Mouse (Mus musculus): ENCODE measurements around the gene Zfp110. TPM values are rescaled to one million over a fixed set of nuclear protein-coding genes. Genes with fewer than 3 reads are reported as not detected.
"Not testable (repeated sequence)": the region's sequence is repeated elsewhere in the genome, so short reads cannot be mapped to it uniquely, and the experiment has no call there.

The Zfp110 gene
- total and polyA plus RNA-seq, 2 experiments from 2014 or later, result 15.9 to 20.5 TPM

- Histone ChIP-seq H3K27ac (ENCODE audit: low read depth) (peak overlapping the region; percentile 75), H3K4me2 (ENCODE audit: low read depth, low read length) (peak overlapping the region; percentile 71), H3K4me3 (ENCODE audit: low read depth, low read length) (peak overlapping the region; percentile 70), H3K4me1 (ENCODE audit: control insufficient read depth, insufficient read depth) (0 out of 2 replicates have a peak, but pooled peaks cover 3% of the 10 kb centered on the region), H3K9me3 (replicated peaks; ENCODE audit: control insufficient read depth, low read length) (peaks cover 34% of the 10 kb centered on the region), H3K36me3 (replicated peaks; ENCODE audit: control insufficient read depth, insufficient read depth, low read length) (peaks cover 39% of the 10 kb centered on the region), H3K9ac (replicated peaks; ENCODE audit: low read depth, low read length) (peak overlapping the region; percentile 80), H3K27me3 (ENCODE audit: control insufficient read depth, insufficient read depth, low read length) (no peaks in the 10 kb centered on the region)
- ATAC-seq (ENCODE audit: insufficient read depth, low read depth) (peak; percentile 12; the same call in 1 of the 2 replicates), DNase-seq (ENCODE audit: low spot score) (peak; percentile 6)
- TF ChIP-seq CTCF (IDR thresholded peaks at IDR 0.05; ENCODE audit: low read depth) (no peak), EP300 (IDR thresholded peaks at IDR 0.05; ENCODE audit: low read depth) (no peak)
- WGBS, result 34% methylated on average over 13 of the region's 13 CpGs
Observed at GRCm38 (mm10) chr7:12835193-12835671, 671 bp downstream of the Zfp110 start.

- Histone ChIP-seq H3K4me1 (ENCODE audit: control insufficient read depth, insufficient read depth) (0 out of 2 replicates have a peak, but pooled peaks cover 3% of the 10 kb centered on the region), H3K9me3 (replicated peaks; ENCODE audit: control insufficient read depth, low read length) (peaks cover 39% of the 10 kb centered on the region), H3K4me3 (ENCODE audit: low read depth, low read length) (peak overlapping the region; percentile 70), H3K36me3 (replicated peaks; ENCODE audit: control insufficient read depth, insufficient read depth, low read length) (peaks cover 44% of the 10 kb centered on the region), H3K27me3 (ENCODE audit: control insufficient read depth, insufficient read depth, low read length) (no peaks in the 10 kb centered on the region), H3K4me2 (ENCODE audit: low read depth, low read length) (peak overlapping the region; percentile 71), H3K27ac (ENCODE audit: low read depth) (no peak overlapping the region), H3K9ac (replicated peaks; ENCODE audit: low read depth, low read length) (no peak overlapping the region)
- DNase-seq (ENCODE audit: low spot score) (no peak), ATAC-seq (ENCODE audit: insufficient read depth, low read depth) (no peak)
- TF ChIP-seq CTCF (IDR thresholded peaks at IDR 0.05; ENCODE audit: low read depth), result no peak
- TF ChIP-seq EP300 (IDR thresholded peaks at IDR 0.05; ENCODE audit: low read depth), result no peak
- WGBS, result 94% methylated on average over 4 of the region's 4 CpGs
Observed at GRCm38 (mm10) chr7:12835779-12836178, 1.2 kb downstream of the Zfp110 start.

- ATAC-seq (ENCODE audit: insufficient read depth, low read depth) (no peak), DNase-seq (ENCODE audit: low spot score) (peak; percentile 18)
- WGBS, result 21% methylated on average over 3 of the region's 3 CpGs
- H3K27me3 ChIP-seq (ENCODE audit: control insufficient read depth, insufficient read depth, low read length), result no peaks in the 10 kb centered on the region
- no peaks in the 10 kb centered on the region for H3K4me1 ChIP-seq (ENCODE audit: control insufficient read depth, insufficient read depth)
- H3K4me2 ChIP-seq (ENCODE audit: low read depth, low read length), result no peak overlapping the region
- no peak overlapping the region for H3K4me3 ChIP-seq (ENCODE audit: low read depth, low read length)
- H3K27ac ChIP-seq (ENCODE audit: low read depth), result no peak overlapping the region
- no peak overlapping the region for H3K9ac ChIP-seq (replicated peaks; ENCODE audit: low read depth, low read length)
- TF ChIP-seq EP300 (IDR thresholded peaks at IDR 0.05; ENCODE audit: low read depth), result no peak
- peak; percentile 38 for TF ChIP-seq CTCF (IDR thresholded peaks at IDR 0.05; ENCODE audit: low read depth)
- H3K36me3 ChIP-seq (replicated peaks; ENCODE audit: control insufficient read depth, insufficient read depth, low read length), result no peaks in the 10 kb centered on the region
- peaks cover 4% of the 10 kb centered on the region; the same call in 1 of the 2 replicates for H3K9me3 ChIP-seq (replicated peaks; ENCODE audit: control insufficient read depth, low read length)
Observed at GRCm38 (mm10) chr7:12874301-12874700, 39.7 kb downstream of the Zfp110 start.

- no peak for ATAC-seq (ENCODE audit: insufficient read depth, low read depth)
- no peaks in the 10 kb centered on the region for H3K9me3 ChIP-seq (replicated peaks; ENCODE audit: control insufficient read depth, low read length)
- H3K4me2 ChIP-seq (ENCODE audit: low read depth, low read length), result no peak overlapping the region
- no peak overlapping the region for H3K9ac ChIP-seq (replicated peaks; ENCODE audit: low read depth, low read length)
- no peak overlapping the region for H3K4me3 ChIP-seq (ENCODE audit: low read depth, low read length)
- H3K4me1 ChIP-seq (ENCODE audit: control insufficient read depth, insufficient read depth), result peaks cover 7% of the 10 kb centered on the region
- no peak overlapping the region for H3K27ac ChIP-seq (ENCODE audit: low read depth)
- no peak for DNase-seq (ENCODE audit: low spot score)
- no peaks in the 10 kb centered on the region for H3K27me3 ChIP-seq (ENCODE audit: control insufficient read depth, insufficient read depth, low read length)
- H3K36me3 ChIP-seq (replicated peaks; ENCODE audit: control insufficient read depth, insufficient read depth, low read length), result peaks cover 8% of the 10 kb centered on the region; the same call in 1 of the 2 replicates
- TF ChIP-seq CTCF (IDR thresholded peaks at IDR 0.05; ENCODE audit: low read depth) (no peak), EP300 (IDR thresholded peaks at IDR 0.05; ENCODE audit: low read depth) (no peak)
Observed at GRCm38 (mm10) chr7:12880036-12880435, 45.5 kb downstream of the Zfp110 start.

GRCm38 (mm10) chr7:12880497-12880896, 45.9 kb downstream of the Zfp110 start:
- H3K9me3 ChIP-seq (replicated peaks; ENCODE audit: control insufficient read depth, low read length); H3K4me1 ChIP-seq (ENCODE audit: control insufficient read depth, insufficient read depth); H3K9ac ChIP-seq (replicated peaks; ENCODE audit: low read depth, low read length); DNase-seq (ENCODE audit: low spot score); ATAC-seq (ENCODE audit: insufficient read depth, low read depth); H3K27ac ChIP-seq (ENCODE audit: low read depth); H3K27me3 ChIP-seq (ENCODE audit: control insufficient read depth, insufficient read depth, low read length): not testable (repeated sequence)
- peaks cover 13% of the 10 kb centered on the region for H3K36me3 ChIP-seq (replicated peaks; ENCODE audit: control insufficient read depth, insufficient read depth, low read length)
- WGBS, result 44% methylated on average over 8 of the region's 8 CpGs
- peak overlapping the region; percentile 80 for H3K4me2 ChIP-seq (ENCODE audit: low read depth, low read length)
- peak overlapping the region; percentile 58 for H3K4me3 ChIP-seq (ENCODE audit: low read depth, low read length)

Measured in heart, postnatal 0 days (tissue).